Mouse (Mus musculus) stomach, embryonic 16.5 days (tissue): ENCODE data around the gene Kirrel. TPM values are rescaled to one million over a fixed set of nuclear protein-coding genes. Genes with fewer than 3 reads are reported as not detected.

Experiments used
- ATAC-seq: fragments of 200-750 bp; cut with Nextera tagmentation; 2 replicates; pipeline ENCODE4 v1.8.0; 2017; ENCODE audit warnings: moderate number of reproducible peaks, moderate TSS enrichment; ENCODE audit not compliant: insufficient read depth, low FRiP score
- H3K27ac ChIP-seq: fragments of 300-500 bp; sonication (generic); 2 replicates; pipeline ENCODE4 v1.5.1; 2014; ENCODE audit warnings: low read length
- H3K27me3 ChIP-seq: fragments of 300-500 bp; sonication (generic); 2 replicates; pipeline ENCODE4 v1.6.1; 2014; ENCODE audit warnings: low read length, control low read depth, mixed read lengths; ENCODE audit not compliant: control insufficient read depth, insufficient read depth
- H3K36me3 ChIP-seq: fragments of 300-500 bp; sonication (generic); 2 replicates; pipeline ENCODE4 v1.6.1; 2014; ENCODE audit warnings: low read length; ENCODE audit not compliant: control insufficient read depth, insufficient read depth
- H3K4me1 ChIP-seq: fragments of 300-500 bp; sonication (generic); 2 replicates; pipeline ENCODE4 v1.6.1; 2014; ENCODE audit warnings: low read length, control low read depth, mixed read lengths; ENCODE audit not compliant: control insufficient read depth, insufficient read depth
- H3K4me2 ChIP-seq: fragments of 300-500 bp; sonication (generic); 2 replicates; pipeline ENCODE4 v1.6.1; 2014; ENCODE audit warnings: low read depth, low read length, mixed read lengths
- H3K4me3 ChIP-seq: fragments of 300-500 bp; sonication (generic); replicated peaks from 2 replicates; pipeline ENCODE4 v1.5.1; 2014; ENCODE audit warnings: mild to moderate bottlenecking, low read length
- H3K9ac ChIP-seq: fragments of 300-500 bp; sonication (generic); 2 replicates; pipeline ENCODE4 v1.6.1; 2014; ENCODE audit warnings: low read length
- H3K9me3 ChIP-seq: fragments of 300-500 bp; sonication (generic); replicated peaks from 2 replicates; pipeline ENCODE4 v1.6.1; 2016; ENCODE audit warnings: low read length, control low read depth; ENCODE audit not compliant: control insufficient read depth
- WGBS: fragments of 180-500 bp; shearing (Covaris S2); extraction: QIAGEN DNeasy Blood & Tissue Kit; methylation state at CpG from one replicate; pipeline ENCODE4 v1.1.7; 2014; 5-methylcytosine and 5-hydroxymethylcytosine counted together
- polyA plus RNA-seq: library from polyadenylated mRNA; unstranded; fragments of >200 nt; fragmentation: Nextera tagmentation; extraction: Ambion mirVana; gene quantifications from 2 replicates; pipeline ENCODE4 v1.2.1, GENCODE M21; 2015

Kirrel gene
- polyA plus RNA-seq: 9.6 and 11.0 TPM in 2 replicates

GRCm38 (mm10) chr3:87174096-87174768 lies at the start of gene Kirrel:
Gene Kirrel, minus strand, starts transcription at chr3:87174747.
- Histone ChIP-seq H3K4me1 (peaks cover 27% of the 10 kb centered on the region), H3K4me3 (peak within 1 kb of the TSS; percentile 71), H3K27ac (peak within 1 kb of the TSS; percentile 89), H3K9me3 (no peaks in the 10 kb centered on the region), H3K36me3 (no peaks in the 10 kb centered on the region), H3K4me2 (peak within 1 kb of the TSS; percentile 79), H3K9ac (peak within 1 kb of the TSS; percentile 85), H3K27me3 (no peaks in the 10 kb centered on the region)
- WGBS: under 1% methylated on average over 44 of the region's 45 CpGs
- peak; percentile 92 for ATAC-seq

- WGBS: 79% methylated on average over 4 of the region's 4 CpGs
- H3K4me3 ChIP-seq: no peak overlapping the region
Measured at GRCm38 (mm10) chr3:87223636-87224035, 49.1 kb upstream of the Kirrel start.

GRCm38 (mm10) chr3:87222346-87222745 lies 47.8 kb upstream of the Kirrel start:
- 71% methylated on average over 5 of the region's 5 CpGs for WGBS
- no peak overlapping the region for H3K27ac ChIP-seq
- no peak overlapping the region for H3K9ac ChIP-seq
- H3K4me2 ChIP-seq: no peak overlapping the region
- no peaks in the 10 kb centered on the region for H3K4me1 ChIP-seq
- ATAC-seq: no peak
- H3K27me3 ChIP-seq: no peaks in the 10 kb centered on the region
- H3K36me3 ChIP-seq: no peaks in the 10 kb centered on the region
- H3K9me3 ChIP-seq: no peaks in the 10 kb centered on the region
- no peak overlapping the region for H3K4me3 ChIP-seq

More at GRCm38 (mm10) chr3:87223636-87224035, 49.1 kb upstream of the Kirrel start:
- H3K36me3 ChIP-seq: no peaks in the 10 kb centered on the region
- no peak overlapping the region for H3K27ac ChIP-seq
- H3K27me3 ChIP-seq: no peaks in the 10 kb centered on the region
- H3K4me1 ChIP-seq: no peaks in the 10 kb centered on the region
- no peak for ATAC-seq
- H3K9me3 ChIP-seq: no peaks in the 10 kb centered on the region
- H3K4me2 ChIP-seq: no peak overlapping the region
- H3K9ac ChIP-seq: no peak overlapping the region

GRCm38 (mm10) chr3:87215176-87215575 lies 40.6 kb upstream of the Kirrel start:
- H3K4me2 ChIP-seq: no peak overlapping the region
- ATAC-seq: no peak
- H3K9me3 ChIP-seq: no peaks in the 10 kb centered on the region
- no peaks in the 10 kb centered on the region for H3K27me3 ChIP-seq
- no peaks in the 10 kb centered on the region for H3K4me1 ChIP-seq
- H3K36me3 ChIP-seq: no peaks in the 10 kb centered on the region
- 73% methylated on average over 11 of the region's 11 CpGs for WGBS
- no peak overlapping the region for H3K9ac ChIP-seq
- no peak overlapping the region for H3K4me3 ChIP-seq
- no peak overlapping the region for H3K27ac ChIP-seq

- 78% methylated on average over 19 of the region's 19 CpGs for WGBS
- H3K4me3 ChIP-seq: no peak overlapping the region
- no peak overlapping the region for H3K9ac ChIP-seq
- no peaks in the 10 kb centered on the region for H3K27me3 ChIP-seq
- no peak for ATAC-seq
- no peaks in the 10 kb centered on the region for H3K36me3 ChIP-seq
- no peaks in the 10 kb centered on the region for H3K9me3 ChIP-seq
- no peak overlapping the region for H3K4me2 ChIP-seq
- H3K4me1 ChIP-seq: no peaks in the 10 kb centered on the region
- H3K27ac ChIP-seq: no peak overlapping the region
Measured at GRCm38 (mm10) chr3:87214221-87214864, 39.8 kb upstream of the Kirrel start.

- Histone ChIP-seq H3K9me3 (no peaks in the 10 kb centered on the region), H3K27me3 (no peaks in the 10 kb centered on the region), H3K36me3 (no peaks in the 10 kb centered on the region), H3K4me1 (no peaks in the 10 kb centered on the region), H3K9ac (no peak overlapping the region), H3K4me3 (no peak overlapping the region), H3K4me2 (no peak overlapping the region), H3K27ac (no peak overlapping the region)
- WGBS: 81% methylated on average over 5 of the region's 5 CpGs
- no peak for ATAC-seq
Measured at GRCm38 (mm10) chr3:87206336-87207075, 32.0 kb upstream of the Kirrel start.

GRCm38 (mm10) chr3:87196637-87197036 lies 22.1 kb upstream of the Kirrel start:
- Histone ChIP-seq H3K9ac (no peak overlapping the region), H3K4me2 (no peak overlapping the region), H3K4me1 (no peaks in the 10 kb centered on the region), H3K9me3 (no peaks in the 10 kb centered on the region), H3K4me3 (no peak overlapping the region), H3K27ac (no peak overlapping the region), H3K36me3 (no peaks in the 10 kb centered on the region), H3K27me3 (no peaks in the 10 kb centered on the region)
- WGBS: 25% methylated on average over 6 of the region's 6 CpGs
- ATAC-seq: no peak

- H3K27ac ChIP-seq: no peak overlapping the region
- no peaks in the 10 kb centered on the region for H3K9me3 ChIP-seq
- no peaks in the 10 kb centered on the region for H3K4me1 ChIP-seq
- no peaks in the 10 kb centered on the region for H3K36me3 ChIP-seq
- ATAC-seq: no peak
- no peak overlapping the region for H3K9ac ChIP-seq
- H3K4me2 ChIP-seq: no peak overlapping the region
- 86% methylated on average over 4 of the region's 4 CpGs for WGBS
- no peak overlapping the region for H3K4me3 ChIP-seq
- no peaks in the 10 kb centered on the region for H3K27me3 ChIP-seq
Measured at GRCm38 (mm10) chr3:87195041-87195440, 20.5 kb upstream of the Kirrel start.

GRCm38 (mm10) chr3:87194591-87194990 lies 20.0 kb upstream of the Kirrel start:
- H3K27ac ChIP-seq: no peak overlapping the region
- 84% methylated on average over 2 of the region's 2 CpGs for WGBS
- ATAC-seq: no peak
- H3K9ac ChIP-seq: no peak overlapping the region
- no peak overlapping the region for H3K4me3 ChIP-seq
- no peaks in the 10 kb centered on the region for H3K9me3 ChIP-seq
- H3K27me3 ChIP-seq: no peaks in the 10 kb centered on the region
- H3K4me1 ChIP-seq: no peaks in the 10 kb centered on the region
- H3K36me3 ChIP-seq: no peaks in the 10 kb centered on the region
- H3K4me2 ChIP-seq: no peak overlapping the region
